Mouse (Mus musculus) G1E (cell line): ENCODE results near the gene Cmip. TPM values are rescaled to one million over a fixed set of nuclear protein-coding genes. Genes with fewer than 3 reads are reported as not detected.

ENCODE experiments used
- ATAC-seq: 2 replicates; pipeline ENCODE4 v1.8.0; 2016; ENCODE audit warnings: mild to moderate bottlenecking; ENCODE audit not compliant: insufficient number of reproducible peaks, poor library complexity, low FRiP score, severe bottlenecking; ENCODE audit errors: extremely low read depth
- DNase-seq: peaks from one replicate; pipeline ENCODE4 v3.0.0; 2012; ENCODE audit warnings: low spot score
- H3K27me3 ChIP-seq: 2 replicates; pipeline ENCODE4 v1.6.1; 2012; ENCODE audit warnings: mild to moderate bottlenecking, low read length, inconsistent platforms; ENCODE audit not compliant: insufficient read depth
- H3K36me3 ChIP-seq: replicated peaks from 2 replicates; pipeline ENCODE3; 2012; ENCODE audit warnings: mild to moderate bottlenecking, inconsistent platforms
- H3K4me1 ChIP-seq: 2 replicates; pipeline ENCODE4 v1.6.1; 2012; ENCODE audit warnings: low read depth, low read length, inconsistent platforms, mixed read lengths; ENCODE audit not compliant: insufficient read depth
- H3K4me3 ChIP-seq: 2 replicates; pipeline ENCODE4 v1.5.1; 2012; ENCODE audit warnings: low read depth, mild to moderate bottlenecking, inconsistent platforms, low read length, moderate library complexity, mixed read lengths
- H3K9me3 ChIP-seq: replicated peaks from 2 replicates; pipeline ENCODE4 v1.6.1; 2012; ENCODE audit warnings: inconsistent platforms
- CTCF ChIP-seq: IDR thresholded peaks from 2 replicates; pipeline ENCODE4 v1.5.1; 2012; ENCODE audit warnings: low read depth, low read length, inconsistent platforms, mixed read lengths
- GATA1 ChIP-seq: IDR thresholded peaks from 2 replicates; pipeline ENCODE4 v1.6.1; 2012; ENCODE audit warnings: borderline replicate concordance, low read length, inconsistent platforms, mixed read lengths
- GATA2 ChIP-seq: IDR thresholded peaks from 2 replicates; pipeline ENCODE4 v1.6.1; 2012; ENCODE audit warnings: low read depth, low read length, inconsistent platforms, borderline replicate concordance
- POLR2AphosphoS5 ChIP-seq: IDR thresholded peaks from 2 replicates; pipeline ENCODE4 v1.6.1; 2012; ENCODE audit warnings: low read depth, low read length, inconsistent platforms; ENCODE audit not compliant: insufficient replicate concordance
- TAL1 ChIP-seq: conservative IDR thresholded peaks from 2 replicates; pipeline ENCODE4 v1.6.1; 2012; ENCODE audit warnings: low read depth, low read length, inconsistent platforms, mixed read lengths
- polyA plus RNA-seq: library from polyadenylated mRNA; stranded (reverse); fragments of >175 nt; gene quantifications from 2 replicates; pipeline ENCODE4 v1.2.3, GENCODE M21; 2012
- total RNA-seq, 2 experiments: library from RNA; stranded (forward) in 1 of 2; stranded (reverse) in 1 of 2; fragments of 200-1000 nt in 1 of 2; fragments of >200 nt in 1 of 2; fragmentation: Nextera tagmentation in 1 of 2; gene quantifications; 2 replicates each; pipeline ENCODE4 v1.2.3; 2014 to 2017

Gene Cmip
- total and polyA plus RNA-seq, 3 experiments: 5.8 to 88.8 (median 65.3) TPM

GRCm38 (mm10) chr8:117395055-117395454, 138.2 kb downstream of the Cmip start:
- DNase-seq (no peak), ATAC-seq (no peak)
- Histone ChIP-seq H3K4me3 (no peak overlapping the region), H3K36me3 (peaks cover 92% of the 10 kb centered on the region), H3K4me1 (no peaks in the 10 kb centered on the region), H3K27me3 (no peaks in the 10 kb centered on the region), H3K9me3 (no peaks in the 10 kb centered on the region)
- no peak for TF ChIP-seq TAL1
- TF ChIP-seq GATA1: no peak
- TF ChIP-seq CTCF: no peak
- no peak for TF ChIP-seq GATA2
- TF ChIP-seq POLR2AphosphoS5: no peak

GRCm38 (mm10) chr8:117396884-117397283, 140.0 kb downstream of the Cmip start:
- TF ChIP-seq CTCF (no peak), GATA1 (no peak), TAL1 (no peak), POLR2AphosphoS5 (no peak), GATA2 (no peak)
- ATAC-seq (no peak), DNase-seq (no peak)
- Histone ChIP-seq H3K27me3 (no peaks in the 10 kb centered on the region), H3K4me3 (no peak overlapping the region), H3K9me3 (no peaks in the 10 kb centered on the region), H3K36me3 (peaks cover 91% of the 10 kb centered on the region), H3K4me1 (no peaks in the 10 kb centered on the region)

GRCm38 (mm10) chr8:117397751-117398150, 140.9 kb downstream of the Cmip start:
- H3K4me3 ChIP-seq: no peak overlapping the region
- no peaks in the 10 kb centered on the region for H3K4me1 ChIP-seq
- TF ChIP-seq GATA1: no peak
- H3K9me3 ChIP-seq: no peaks in the 10 kb centered on the region
- DNase-seq (no peak), ATAC-seq (no peak)
- no peaks in the 10 kb centered on the region for H3K27me3 ChIP-seq
- H3K36me3 ChIP-seq: peaks cover 86% of the 10 kb centered on the region

GRCm38 (mm10) chr8:117399229-117399628, 142.4 kb downstream of the Cmip start:
- ATAC-seq (no peak), DNase-seq (no peak)
- peaks cover 86% of the 10 kb centered on the region for H3K36me3 ChIP-seq
- no peaks in the 10 kb centered on the region for H3K4me1 ChIP-seq
- H3K27me3 ChIP-seq: no peaks in the 10 kb centered on the region
- no peaks in the 10 kb centered on the region for H3K9me3 ChIP-seq
- TF ChIP-seq CTCF: no peak
- TF ChIP-seq POLR2AphosphoS5: no peak
- no peak for TF ChIP-seq TAL1
- no peak for TF ChIP-seq GATA1
- no peak for TF ChIP-seq GATA2
- no peak overlapping the region for H3K4me3 ChIP-seq

- Histone ChIP-seq H3K36me3 (peaks cover 76% of the 10 kb centered on the region), H3K4me1 (no peaks in the 10 kb centered on the region), H3K4me3 (no peak overlapping the region), H3K27me3 (no peaks in the 10 kb centered on the region), H3K9me3 (no peaks in the 10 kb centered on the region)
- DNase-seq (no peak), ATAC-seq (no peak)
- TF ChIP-seq GATA1 (no peak), TAL1 (no peak), CTCF (no peak), GATA2 (no peak), POLR2AphosphoS5 (no peak)
Measured at GRCm38 (mm10) chr8:117400820-117401219, 144.0 kb downstream of the Cmip start.

- Histone ChIP-seq H3K9me3 (no peaks in the 10 kb centered on the region), H3K36me3 (peaks cover 75% of the 10 kb centered on the region), H3K4me3 (no peak overlapping the region), H3K4me1 (no peaks in the 10 kb centered on the region), H3K27me3 (no peaks in the 10 kb centered on the region)
- no peak for ATAC-seq
- DNase-seq: no peak
- TF ChIP-seq POLR2AphosphoS5 (no peak), CTCF (no peak), GATA1 (no peak)
Measured at GRCm38 (mm10) chr8:117401880-117402279, 145.0 kb downstream of the Cmip start.

GRCm38 (mm10) chr8:117402911-117403704, 146.2 kb downstream of the Cmip start:
- no peaks in the 10 kb centered on the region for H3K4me1 ChIP-seq

More at GRCm38 (mm10) chr8:117402911-117403704, 146.2 kb downstream of the Cmip start:
- no peak for ATAC-seq
- H3K9me3 ChIP-seq: no peaks in the 10 kb centered on the region
- peaks cover 71% of the 10 kb centered on the region for H3K36me3 ChIP-seq
- H3K4me3 ChIP-seq: no peak overlapping the region
- no peak for DNase-seq
- TF ChIP-seq GATA1 (no peak), POLR2AphosphoS5 (no peak), TAL1 (no peak), GATA2 (no peak), CTCF (no peak)
- H3K27me3 ChIP-seq: no peaks in the 10 kb centered on the region
